Mouse (Mus musculus) MEL (cell line): Measurements from ENCODE around the gene Marc2.

Source experiments
- CTCF ChIP-seq, 3 experiments: IDR thresholded peaks in 2 of 3; conservative IDR thresholded peaks in 1 of 3; 2 replicates each; pipeline ENCODE4 v1.5.1; 2011 to 2012; ENCODE audit warnings: low read length in 3 of 3, low read depth in 2 of 3, mild to moderate bottlenecking in 2 of 3, improper control_type of control experiment in 1 of 3, inconsistent platforms in 1 of 3, mixed read lengths in 1 of 3, moderate library complexity in 1 of 3; ENCODE audit not compliant: control insufficient read depth in 1 of 3, insufficient read depth in 1 of 3, poor library complexity in 1 of 3, severe bottlenecking in 1 of 3
- E2F4 ChIP-seq: IDR thresholded peaks from 2 replicates; pipeline ENCODE4 v1.6.1; 2011; ENCODE audit warnings: low read depth, low read length, improper control_type of control experiment, borderline replicate concordance
- EP300 ChIP-seq, 2 experiments: IDR thresholded peaks; 2 replicates each; pipeline ENCODE4 v1.6.1; 2011; ENCODE audit warnings: improper control_type of control experiment in 2 of 2, low read length in 2 of 2, low read depth in 1 of 2, mild to moderate bottlenecking in 1 of 2
- GATA1 ChIP-seq: IDR thresholded peaks from 2 replicates; pipeline ENCODE4 v1.6.1; 2011; ENCODE audit warnings: low read depth, low read length, improper control_type of control experiment
- HCFC1 ChIP-seq: IDR thresholded peaks from 2 replicates; pipeline ENCODE4 v1.6.1; 2012; ENCODE audit warnings: low read depth, mild to moderate bottlenecking, inconsistent platforms, low read length, improper control_type of control experiment, moderate library complexity
- MEF2A ChIP-seq: IDR thresholded peaks from 2 replicates; pipeline ENCODE4 v1.6.1; 2014; ENCODE audit warnings: low read depth, mild to moderate bottlenecking, inconsistent platforms, low read length, improper control_type of control experiment; ENCODE audit not compliant: poor library complexity, insufficient replicate concordance, severe bottlenecking; ENCODE audit errors: extremely low read depth
- NRF1 ChIP-seq: IDR thresholded peaks from 2 replicates; pipeline ENCODE4 v1.6.1; 2014; ENCODE audit warnings: low read depth, mild to moderate bottlenecking, inconsistent platforms, low read length, improper control_type of control experiment, moderate library complexity; ENCODE audit not compliant: poor library complexity, insufficient read depth, severe bottlenecking
- POLR2A ChIP-seq, 2 experiments: IDR thresholded peaks; 2 replicates each; pipeline ENCODE4 v1.6.1; 2011 to 2012; ENCODE audit warnings: low read length in 2 of 2, mild to moderate bottlenecking in 2 of 2, control low read depth in 1 of 2, improper control_type of control experiment in 1 of 2, low read depth in 1 of 2, moderate library complexity in 1 of 2; ENCODE audit not compliant: control insufficient read depth in 1 of 2, insufficient read depth in 1 of 2, poor library complexity in 1 of 2
- POLR2AphosphoS5 ChIP-seq: IDR thresholded peaks from 2 replicates; pipeline ENCODE4 v1.6.1; 2012; ENCODE audit warnings: low read depth, borderline replicate concordance, mild to moderate bottlenecking, inconsistent platforms, low read length, moderate library complexity, mixed read lengths
- TAL1 ChIP-seq: IDR thresholded peaks from 2 replicates; pipeline ENCODE4 v1.6.1; 2012; ENCODE audit warnings: mild to moderate bottlenecking, inconsistent platforms, low read length, moderate library complexity, mixed read lengths
- TCF12 ChIP-seq: IDR thresholded peaks from 2 replicates; pipeline ENCODE4 v1.6.1; 2014; ENCODE audit warnings: low read depth, mild to moderate bottlenecking, inconsistent platforms, low read length, improper control_type of control experiment, moderate library complexity
- USF2 ChIP-seq, 2 experiments: IDR thresholded peaks; 2 replicates each; pipeline ENCODE4 v1.6.1; 2011 to 2012; ENCODE audit warnings: improper control_type of control experiment in 2 of 2, low read length in 2 of 2, borderline replicate concordance in 1 of 2, inconsistent platforms in 1 of 2, low read depth in 1 of 2, mild to moderate bottlenecking in 1 of 2; ENCODE audit not compliant: insufficient read depth in 1 of 2

DNA sequence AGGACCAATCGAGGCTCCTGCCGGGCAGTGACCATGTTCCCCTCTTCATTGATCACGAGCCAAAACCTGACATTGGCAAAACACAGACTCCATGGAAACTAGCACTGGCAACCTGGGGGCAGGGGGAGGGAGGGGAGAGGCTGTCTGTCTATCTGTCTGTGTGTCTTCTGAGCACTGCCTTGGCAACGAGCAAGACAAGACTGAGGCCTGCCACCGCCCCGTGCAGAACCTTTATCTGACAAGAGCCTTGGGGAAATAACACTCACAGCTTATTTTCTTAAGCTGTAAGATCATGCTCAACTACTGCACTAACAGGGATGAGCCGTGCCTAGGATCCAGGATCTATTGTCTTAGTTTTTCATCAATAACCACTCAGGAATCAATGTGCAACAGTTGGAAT, 39.1 kb downstream of the Marc2 start:
- TF ChIP-seq TCF12 (0 out of 2 replicates have a peak, but pooled peaks have one; percentile 8), GATA1 (no peak), TAL1 (no peak), POLR2A (IDR thresholded peaks at IDR 0.05; ENCODE audit: control insufficient read depth in 1 of 2, insufficient read depth in 1 of 2, low read depth in 1 of 2, low read length in 2 of 2, poor library complexity in 1 of 2) (no peak), POLR2AphosphoS5 (no peak), E2F4 (no peak), USF2 (IDR thresholded peaks at IDR 0.05; ENCODE audit: borderline replicate concordance in 1 of 2, insufficient read depth in 1 of 2, low read depth in 1 of 2, low read length in 2 of 2) (no peak), NRF1 (no peak), CTCF (IDR thresholded peaks at IDR 0.05 in 2 of 3, conservative IDR thresholded peaks at IDR 0.05 in 1 of 3; ENCODE audit: control insufficient read depth in 1 of 3, insufficient read depth in 1 of 3, low read depth in 2 of 3, low read length in 3 of 3, poor library complexity in 1 of 3, severe bottlenecking in 1 of 3) (no peak), MEF2A (no peak), HCFC1 (0 out of 2 replicates have a peak, but pooled peaks have one; percentile 1), EP300 (IDR thresholded peaks at IDR 0.05; ENCODE audit: low read depth in 1 of 2, low read length in 2 of 2) (no peak; a peak in 1 of 4 replicates)
